Mouse (Mus musculus) lung, adult 2 months (tissue): ENCODE measurements around the gene Adamts15.

ENCODE experiments used
- CTCF ChIP-seq: fragments of 200-500 bp; IDR thresholded peaks from 2 replicates; pipeline ENCODE4 v1.5.1; 2011; ENCODE audit warnings: mild to moderate bottlenecking, low read length, control low read depth; ENCODE audit not compliant: insufficient read depth
- POLR2A ChIP-seq: fragments of 200-500 bp; IDR thresholded peaks from 2 replicates; pipeline ENCODE4 v1.6.1; 2011; ENCODE audit warnings: low read depth, mild to moderate bottlenecking, control low read depth, low read length, borderline replicate concordance; ENCODE audit errors: extremely low read depth

DNA sequence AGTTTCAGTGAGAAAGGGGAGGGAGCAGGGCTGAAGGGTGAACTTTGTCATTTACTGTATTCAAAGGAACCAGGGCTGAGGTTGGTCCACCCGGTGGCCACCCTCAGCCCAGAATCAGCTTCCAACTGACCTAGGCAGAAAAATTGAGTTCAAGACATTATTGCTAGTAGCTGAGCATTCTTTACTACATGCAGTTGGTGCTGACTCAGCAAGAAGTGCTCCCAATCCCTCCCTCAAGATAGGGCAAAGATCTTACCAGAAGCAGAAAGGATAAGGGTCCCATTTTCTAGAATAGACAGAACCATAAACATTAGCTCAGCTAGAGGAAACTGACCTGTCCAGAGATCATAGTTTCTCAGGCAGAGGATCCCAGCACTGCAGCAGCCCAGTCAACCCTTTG, 22.0 kb upstream of the Adamts15 start:
- TF ChIP-seq CTCF (no peak), POLR2A (no peak)
